Mouse (Mus musculus) olfactory bulb, adult 2 months (tissue): ENCODE data around the gene Lrrc30. TPM values are rescaled to one million over a fixed set of nuclear protein-coding genes. Genes with fewer than 3 reads are reported as not detected.

Experiments used
- H3K27ac ChIP-seq: fragments of 200-500 bp; 2 replicates; pipeline ENCODE4 v1.5.1; 2012; ENCODE audit warnings: low read depth, low read length; ENCODE audit not compliant: insufficient read depth
- H3K4me1 ChIP-seq: fragments of 200-500 bp; 2 replicates; pipeline ENCODE4 v1.6.1; 2012; ENCODE audit warnings: low read length; ENCODE audit not compliant: control insufficient read depth, insufficient read depth
- H3K4me3 ChIP-seq: fragments of 200-500 bp; 2 replicates; pipeline ENCODE4 v1.5.1; 2012; ENCODE audit warnings: mild to moderate bottlenecking, low read depth, low read length, moderate library complexity; ENCODE audit not compliant: insufficient read depth
- CTCF ChIP-seq: fragments of 200-500 bp; IDR thresholded peaks from 2 replicates; pipeline ENCODE4 v1.5.1; 2012; ENCODE audit warnings: low read depth, mild to moderate bottlenecking, low read length, moderate library complexity; ENCODE audit not compliant: insufficient read depth
- POLR2A ChIP-seq: fragments of 200-500 bp; IDR thresholded peaks from 2 replicates; pipeline ENCODE4 v1.6.1; 2012; ENCODE audit warnings: mild to moderate bottlenecking, low read depth, low read length, moderate library complexity; ENCODE audit not compliant: insufficient read depth
- WGBS: fragments of 180-500 bp; shearing (Covaris S2); methylation state at CpG from one replicate; pipeline ENCODE4 v1.1.7; 2018; 5-methylcytosine and 5-hydroxymethylcytosine counted together
- polyA plus RNA-seq: library from polyadenylated mRNA; stranded (reverse); fragments of >200 nt; gene quantifications from 2 replicates; pipeline ENCODE4 v1.2.4, GENCODE M21; 2012; ENCODE audit warnings: low replicate concordance; ENCODE audit not compliant: missing spikeins, insufficient read depth, insufficient read length

Gene Lrrc30
- polyA plus RNA-seq = not detected in 2 replicates

GRCm38 (mm10) chr17:67632676-67633339 lies at the start of gene Lrrc30:
TSS of gene Lrrc30 (minus strand) at chr17:67632723.
- TF ChIP-seq CTCF (no peak), POLR2A (no peak)
- 80% methylated on average over 13 of the region's 13 CpGs for WGBS
- Histone ChIP-seq H3K27ac (no peak within 1 kb of the TSS), H3K4me1 (peaks cover 20% of the 10 kb centered on the region), H3K4me3 (no peak within 1 kb of the TSS)

- no peak overlapping the region for H3K4me3 ChIP-seq
- no peak for TF ChIP-seq POLR2A
- no peak for TF ChIP-seq CTCF
- 78% methylated on average over 6 of the region's 6 CpGs for WGBS
These were observed 48.6 kb upstream of the Lrrc30 start for GRCm38 (mm10) chr17:67681084-67681483.

GRCm38 (mm10) chr17:67678576-67678975 lies 46.1 kb upstream of the Lrrc30 start:
- no peak for TF ChIP-seq POLR2A
- no peak for TF ChIP-seq CTCF
- WGBS = 97% methylated on average over 1 of the region's 1 CpGs
- H3K27ac ChIP-seq = no peak overlapping the region
- H3K4me1 ChIP-seq = no peaks in the 10 kb centered on the region
- no peak overlapping the region for H3K4me3 ChIP-seq

More at GRCm38 (mm10) chr17:67681084-67681483, 48.6 kb upstream of the Lrrc30 start:
- Histone ChIP-seq H3K4me1 (no peaks in the 10 kb centered on the region), H3K27ac (no peak overlapping the region)

GRCm38 (mm10) chr17:67667981-67668380 lies 35.5 kb upstream of the Lrrc30 start:
- WGBS = 6% methylated on average over 3 of the region's 3 CpGs
- TF ChIP-seq CTCF = no peak
- H3K4me3 ChIP-seq = no peak overlapping the region
- H3K27ac ChIP-seq = no peak overlapping the region
- no peaks in the 10 kb centered on the region for H3K4me1 ChIP-seq

- WGBS = 81% methylated on average over 5 of the region's 5 CpGs
- Histone ChIP-seq H3K4me3 (no peak overlapping the region), H3K4me1 (no peaks in the 10 kb centered on the region), H3K27ac (no peak overlapping the region)
- TF ChIP-seq CTCF (no peak), POLR2A (no peak)
These were observed 34.5 kb upstream of the Lrrc30 start for GRCm38 (mm10) chr17:67666981-67667380.

GRCm38 (mm10) chr17:67664299-67664698 lies 31.8 kb upstream of the Lrrc30 start:
- H3K27ac ChIP-seq = no peak overlapping the region
- TF ChIP-seq POLR2A (no peak), CTCF (no peak)
- WGBS = 76% methylated on average over 3 of the region's 3 CpGs
- H3K4me3 ChIP-seq = no peak overlapping the region
- no peaks in the 10 kb centered on the region for H3K4me1 ChIP-seq

- no peak overlapping the region for H3K27ac ChIP-seq
- TF ChIP-seq CTCF (peak; percentile 33; the same call in 1 of the 2 replicates), POLR2A (no peak)
- H3K4me3 ChIP-seq = no peak overlapping the region
- no peaks in the 10 kb centered on the region for H3K4me1 ChIP-seq
- 13% methylated on average over 4 of the region's 4 CpGs for WGBS
These were observed 19.0 kb upstream of the Lrrc30 start for GRCm38 (mm10) chr17:67651506-67651905.

GRCm38 (mm10) chr17:67641627-67642026 lies 9.1 kb upstream of the Lrrc30 start:
- H3K4me1 ChIP-seq = no peaks in the 10 kb centered on the region; the same call in 1 of the 2 replicates
- no peak overlapping the region for H3K4me3 ChIP-seq
- no peak overlapping the region for H3K27ac ChIP-seq
- TF ChIP-seq POLR2A (no peak), CTCF (no peak)

- H3K4me1 ChIP-seq = no peaks in the 10 kb centered on the region; the same call in 1 of the 2 replicates
- TF ChIP-seq CTCF (no peak), POLR2A (no peak)
- H3K27ac ChIP-seq = no peak overlapping the region
- 61% methylated on average over 10 of the region's 10 CpGs for WGBS
- H3K4me3 ChIP-seq = no peak overlapping the region
These were observed 5.7 kb upstream of the Lrrc30 start for GRCm38 (mm10) chr17:67638119-67638810.
